Mouse (Mus musculus): Measurements from ENCODE around the gene Gm20696.

Gm20696 gene

DNA sequence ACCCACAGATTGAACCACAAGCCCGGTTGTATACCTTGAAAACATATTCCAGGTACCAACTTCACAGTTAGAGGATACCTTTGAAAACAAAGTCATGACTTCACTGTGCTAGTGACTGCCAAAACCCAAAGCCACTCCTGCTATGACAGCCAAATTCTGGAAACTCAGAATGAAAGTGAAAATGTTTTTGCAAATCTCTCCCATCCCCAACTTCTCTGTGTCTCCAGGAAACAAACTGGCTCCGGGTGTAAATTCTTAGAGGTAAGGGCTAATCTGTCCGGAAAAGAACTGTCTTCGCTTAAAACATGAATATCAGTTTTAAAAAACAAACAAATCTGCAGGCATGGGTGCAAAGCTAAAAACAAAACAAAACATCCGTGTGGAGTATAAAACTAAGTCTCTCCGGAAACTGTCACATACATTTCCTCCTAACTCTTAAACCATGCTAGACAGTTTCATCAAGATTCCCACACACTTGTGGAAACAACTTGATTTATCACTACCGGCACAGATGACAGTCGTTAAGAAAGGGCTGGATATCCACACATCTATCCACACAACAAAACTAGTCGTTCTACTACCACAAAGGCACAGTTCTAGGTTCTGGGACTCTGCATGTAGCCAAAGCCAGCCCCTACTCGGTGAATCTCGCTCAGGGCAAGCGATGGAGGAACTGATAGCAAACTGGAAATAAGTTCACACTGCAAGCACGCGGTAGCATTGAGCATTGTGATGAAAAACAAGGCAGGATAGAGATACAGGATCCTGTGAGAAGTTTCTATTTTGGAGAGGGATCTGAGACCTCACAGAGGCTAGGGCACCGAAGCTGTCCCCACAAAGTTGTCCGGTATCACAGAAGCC is 910 bp downstream of the Gm20696 start:
- no peak for DNase-seq (ENCODE audit: extremely low read depth, insufficient read length, low spot score)

DNA sequence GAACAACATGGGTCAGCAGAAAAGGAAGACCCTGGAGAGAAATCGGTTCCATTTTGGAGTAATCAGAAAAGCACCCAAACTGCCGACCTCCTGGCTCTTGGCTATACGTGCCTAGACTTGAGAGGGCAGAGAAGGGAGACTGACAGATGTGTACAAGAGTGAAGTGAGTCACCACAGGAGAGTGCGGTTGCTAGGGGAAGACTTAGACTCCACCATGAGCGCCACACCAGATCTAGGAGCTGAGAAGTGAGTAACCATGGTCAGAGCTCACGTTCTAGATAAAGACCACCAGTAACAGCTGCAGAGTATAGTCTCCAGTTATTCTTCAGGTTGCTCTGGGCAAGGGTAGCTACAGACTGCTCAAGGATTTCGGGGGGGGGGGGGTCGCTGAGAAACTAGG is 3.4 kb downstream of the Gm20696 start:
- DNase-seq (ENCODE audit: extremely low read depth, insufficient read length, low spot score) = no peak

DNA sequence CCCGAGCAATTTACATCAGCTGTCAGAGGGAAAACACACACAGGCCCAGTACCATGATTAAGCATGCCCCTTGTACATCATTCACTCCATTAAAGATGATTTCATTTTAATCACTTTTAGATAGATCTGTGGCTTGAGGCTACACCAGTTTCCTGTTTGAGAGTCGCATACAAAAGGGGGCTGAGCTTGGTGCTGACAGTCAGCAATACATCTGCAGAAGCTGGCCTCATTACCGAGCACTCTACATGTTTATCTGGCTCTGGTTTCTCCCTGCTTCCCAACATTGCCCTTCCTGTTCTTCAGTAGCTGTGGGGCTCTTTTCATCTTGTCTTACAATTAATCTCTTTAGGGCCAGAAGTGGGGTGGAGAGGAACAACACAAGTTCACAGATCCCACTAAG is 6.2 kb downstream of the Gm20696 start:
- DNase-seq (ENCODE audit: extremely low read depth, insufficient read length, low spot score) = no peak

DNA sequence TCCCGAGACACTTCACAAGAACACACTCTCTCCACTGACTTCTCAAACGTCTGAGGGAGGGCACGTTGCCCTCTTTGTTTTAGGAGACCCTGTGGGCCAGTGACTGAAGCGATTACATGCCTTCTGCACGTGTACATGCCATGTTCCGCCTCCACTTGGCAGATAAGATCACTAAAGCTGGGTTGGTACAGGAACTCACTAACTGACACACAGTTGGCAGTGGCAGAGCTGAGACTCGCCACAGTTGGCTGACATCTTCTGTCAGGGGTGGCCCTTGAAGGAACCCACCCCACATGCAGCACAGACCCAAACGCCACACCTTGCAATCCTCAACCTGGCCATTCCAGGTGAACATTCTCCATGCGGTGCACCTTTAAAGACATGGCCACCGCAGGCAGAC is 8.0 kb downstream of the Gm20696 start:
- DNase-seq (ENCODE audit: extremely low read depth, insufficient read length, low spot score) = no peak

DNA sequence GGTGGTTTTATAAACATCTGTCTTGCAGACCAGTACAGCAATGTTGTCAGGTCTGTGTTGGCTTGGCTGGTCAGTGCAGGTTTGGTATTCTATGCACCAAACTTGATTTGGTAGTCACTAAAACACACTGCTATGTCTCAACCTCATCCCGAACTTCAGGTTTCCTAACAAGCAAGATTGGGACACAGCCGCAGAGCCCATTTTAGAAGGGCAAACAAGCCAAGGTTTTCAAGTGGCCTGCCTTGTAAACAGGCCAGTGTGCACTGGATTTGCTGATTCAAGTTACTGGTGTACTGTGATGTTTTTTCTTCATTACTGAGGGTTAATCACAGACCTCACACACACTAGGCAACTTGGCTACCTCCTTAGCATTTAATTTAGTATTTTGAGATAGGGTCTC is 10.5 kb downstream of the Gm20696 start:
- no peak for DNase-seq (ENCODE audit: extremely low read depth, insufficient read length, low spot score)

DNA sequence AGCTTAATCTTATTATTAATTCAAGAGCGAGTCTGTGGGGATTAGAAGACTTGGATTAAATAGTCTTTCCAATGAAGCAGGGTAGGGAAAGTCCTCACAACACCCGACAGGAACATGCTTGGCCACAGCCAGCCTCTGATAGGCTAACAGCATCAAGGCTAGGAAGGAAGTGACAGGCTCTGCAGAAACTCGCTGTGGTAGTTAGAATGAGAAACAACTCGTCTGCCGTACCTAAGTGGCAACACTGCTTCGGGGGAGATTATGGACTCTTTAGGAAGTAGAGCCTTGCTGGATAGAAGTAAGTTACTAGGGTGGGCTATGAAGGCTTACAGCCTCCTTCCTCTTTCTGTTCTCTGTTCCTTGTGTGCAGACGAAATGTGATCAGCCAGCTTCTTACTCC is 11.1 kb downstream of the Gm20696 start:
- DNase-seq (ENCODE audit: extremely low read depth, insufficient read length, low spot score) = no peak

DNA sequence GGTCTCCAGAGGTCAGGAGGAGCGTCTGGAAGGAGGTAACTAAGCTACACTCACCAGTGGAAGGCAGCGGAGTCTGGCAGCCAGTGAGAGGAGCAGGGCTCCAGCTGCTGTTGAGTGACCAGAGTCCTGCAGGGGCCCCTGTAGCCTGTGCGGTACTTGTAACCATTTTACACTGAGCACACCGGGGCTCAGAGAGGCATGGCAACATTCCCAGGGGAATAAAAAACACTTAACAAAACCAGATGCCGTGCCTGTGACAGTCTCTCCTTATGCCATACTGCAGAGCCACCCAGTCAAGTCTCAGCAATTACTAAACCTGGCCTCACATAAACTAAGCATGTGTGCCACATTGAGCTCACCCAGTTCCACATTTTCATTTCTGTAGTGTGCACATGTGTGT is 12.3 kb downstream of the Gm20696 start:
- no peak for DNase-seq (ENCODE audit: extremely low read depth, insufficient read length, low spot score)

DNA sequence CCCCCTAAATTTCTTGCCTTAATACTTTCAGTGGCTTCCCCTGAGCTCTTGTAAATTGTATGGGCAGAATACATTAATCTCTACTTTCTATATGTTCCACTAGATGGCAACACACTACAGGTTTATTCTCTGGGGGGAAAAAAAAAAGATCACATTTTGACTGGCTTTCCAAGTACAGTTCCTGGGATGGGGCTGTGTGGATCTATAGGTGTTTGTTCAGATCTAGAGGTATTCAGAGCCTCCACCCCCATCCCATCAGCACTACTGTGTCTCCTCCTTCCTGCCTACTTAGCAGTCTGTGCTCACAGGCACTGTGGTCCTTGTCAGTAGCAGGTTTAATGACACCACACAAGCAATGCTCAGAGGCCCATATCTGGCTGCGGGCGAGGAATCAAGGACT is 14.3 kb downstream of the Gm20696 start:
- no peak for DNase-seq (ENCODE audit: extremely low read depth, insufficient read length, low spot score)

DNA sequence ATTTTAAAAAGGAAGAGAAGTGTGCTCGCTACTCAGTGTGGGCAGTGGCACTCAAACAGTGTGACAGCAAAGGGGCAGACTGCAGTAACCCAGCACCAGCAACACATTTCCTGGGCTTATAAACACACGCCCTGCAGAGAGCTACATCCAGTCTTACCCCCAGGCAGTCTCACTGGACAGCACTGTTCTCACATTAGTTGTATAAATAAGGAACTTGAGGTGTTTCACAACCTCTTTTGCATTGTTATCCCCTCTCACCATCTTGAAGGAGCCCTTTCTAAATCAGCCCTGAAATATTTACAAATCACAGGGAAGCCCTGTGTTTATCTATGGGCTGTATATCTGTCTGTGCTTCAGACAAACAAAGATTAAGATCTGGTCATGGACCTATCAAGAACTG is 17.3 kb downstream of the Gm20696 start:
- DNase-seq (ENCODE audit: extremely low read depth, insufficient read length, low spot score) = no peak

DNA sequence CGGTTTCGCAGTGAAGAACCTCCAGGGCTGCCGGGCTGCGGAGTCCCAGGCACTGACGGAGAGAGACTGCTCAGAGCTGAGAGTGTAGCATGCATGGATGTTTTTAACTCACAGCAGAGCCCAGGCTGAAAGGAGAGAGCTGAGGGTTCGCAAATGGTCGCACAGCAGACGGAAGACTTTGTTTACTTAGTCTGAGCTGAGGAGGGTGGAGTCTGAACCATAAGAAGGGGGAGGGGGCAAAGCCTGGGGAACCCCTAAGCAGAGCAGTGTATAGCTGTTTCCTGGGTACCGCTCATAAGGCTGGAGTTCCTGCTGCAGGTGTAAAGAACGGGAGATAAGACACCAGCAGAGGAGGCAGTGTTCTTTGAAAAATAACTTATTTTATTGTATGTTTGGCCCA is 20.3 kb downstream of the Gm20696 start:
- no peak for DNase-seq (ENCODE audit: extremely low read depth, insufficient read length, low spot score)

DNA sequence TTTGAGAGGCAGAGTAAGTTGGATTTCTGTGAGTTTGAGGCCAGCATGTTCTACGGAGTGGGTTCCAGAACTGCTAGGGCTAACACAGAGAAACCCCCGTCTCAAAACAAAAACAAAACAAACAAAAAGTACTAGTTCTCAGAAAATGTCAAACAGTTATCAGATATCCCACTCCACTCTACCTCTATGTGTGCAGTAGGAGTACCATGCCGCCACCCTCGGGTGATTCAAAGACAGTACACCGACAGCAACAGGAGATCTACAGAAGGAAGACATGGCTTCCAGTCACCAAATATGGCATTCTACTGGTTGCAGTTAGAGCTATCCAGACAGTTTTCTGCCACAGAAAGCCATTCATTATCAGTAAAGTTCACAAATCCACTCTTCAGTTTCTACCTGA is 21.7 kb downstream of the Gm20696 start:
- DNase-seq (ENCODE audit: extremely low read depth, insufficient read length, low spot score) = no peak

DNA sequence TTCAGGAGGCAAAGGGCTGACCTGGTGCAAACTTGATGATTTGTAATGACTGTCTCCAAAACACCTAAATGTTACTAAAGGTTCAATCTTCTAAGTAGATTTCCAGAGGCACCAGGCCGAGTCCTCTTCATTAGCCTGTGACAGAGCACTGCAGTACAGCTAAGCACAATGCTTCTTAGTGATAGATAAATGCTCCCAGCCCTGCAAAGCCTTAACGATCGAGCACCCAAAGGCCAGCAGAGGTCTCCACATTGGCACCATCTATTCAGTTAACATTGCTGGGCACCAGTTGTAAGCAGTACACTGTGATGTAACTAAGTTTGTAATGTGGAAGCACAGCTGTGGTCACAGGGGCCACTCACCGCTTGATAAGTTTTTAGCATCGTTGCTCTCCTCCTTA is 22.2 kb downstream of the Gm20696 start:
- DNase-seq (ENCODE audit: extremely low read depth, insufficient read length, low spot score) = no peak

DNA sequence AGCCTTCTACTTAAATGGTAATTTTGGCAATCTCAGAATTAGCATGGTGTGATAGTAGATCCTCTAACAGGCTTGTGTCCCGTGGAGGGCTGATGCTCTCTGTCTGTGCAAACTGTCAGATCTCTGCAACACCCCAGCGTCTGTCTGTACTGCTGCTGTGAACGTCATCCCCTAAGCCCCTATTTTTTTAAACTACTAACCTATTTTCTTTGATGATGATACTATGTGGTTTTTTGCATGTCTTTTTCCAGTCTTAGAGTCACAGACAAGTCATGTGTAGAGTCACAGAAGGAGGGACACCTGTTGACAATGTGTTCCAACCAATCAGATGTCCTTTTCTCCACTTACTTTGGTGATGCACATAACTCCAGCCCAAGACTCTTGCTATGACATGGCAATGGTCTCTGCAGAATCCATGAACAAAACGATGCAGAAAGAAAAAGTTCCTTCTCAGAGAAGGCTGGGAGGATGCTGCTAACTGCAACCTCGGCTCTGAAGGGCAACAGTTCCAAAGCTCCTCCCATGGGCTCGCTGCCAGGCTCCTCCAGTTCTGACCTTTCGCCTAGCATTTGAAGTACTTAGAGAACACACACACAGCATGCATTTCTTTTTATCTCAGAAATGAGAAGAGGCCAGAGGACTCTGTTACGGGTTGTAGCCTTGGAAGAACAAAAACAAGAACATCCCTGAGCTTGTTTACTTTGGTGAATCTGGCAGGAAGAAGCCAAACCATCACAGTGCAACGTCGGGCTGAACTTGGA is 23.0 kb downstream of the Gm20696 start:
- no peak for DNase-seq (ENCODE audit: extremely low read depth, insufficient read length, low spot score)

DNA sequence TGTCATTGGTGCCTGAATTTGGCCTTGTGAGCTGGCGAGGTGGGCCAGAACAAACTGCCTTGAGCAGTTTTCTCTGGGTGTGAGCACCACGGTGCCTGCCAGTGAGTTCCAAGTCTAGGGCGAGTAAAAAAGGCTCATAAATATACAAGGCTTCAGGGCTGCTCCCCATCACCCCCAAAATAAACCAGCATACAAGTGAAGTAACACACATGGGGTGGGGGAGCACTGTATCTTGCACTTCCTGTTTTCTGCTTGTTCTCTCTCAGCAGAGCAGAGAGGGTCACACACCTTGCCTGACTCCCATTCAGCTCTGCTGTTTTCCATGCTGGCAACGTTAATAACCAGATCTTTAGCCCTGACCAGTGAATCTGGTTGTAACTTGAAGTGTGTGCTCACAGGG is 29.1 kb downstream of the Gm20696 start:
- DNase-seq (ENCODE audit: extremely low read depth, insufficient read length, low spot score) = no peak

DNA sequence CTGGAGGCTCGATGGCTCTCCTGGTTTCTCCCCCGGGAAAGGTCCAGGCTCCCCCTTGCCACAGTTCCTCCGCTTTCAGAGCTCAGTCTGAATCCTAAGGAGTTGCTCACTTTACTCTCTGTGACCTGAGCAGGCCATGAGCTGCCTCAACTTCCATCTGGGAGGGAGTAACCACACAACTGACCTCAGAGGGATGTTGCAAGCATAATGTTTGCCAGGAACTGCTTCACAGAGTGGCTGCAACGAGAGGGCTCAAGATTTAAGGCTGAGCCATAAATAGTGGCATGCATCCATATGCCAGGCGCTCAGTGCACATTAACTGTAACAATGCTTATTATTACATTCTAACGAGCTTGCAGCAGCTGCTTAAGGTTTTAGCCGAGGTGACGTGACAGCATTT is 29.8 kb downstream of the Gm20696 start:
- no peak for DNase-seq (ENCODE audit: extremely low read depth, insufficient read length, low spot score)

DNA sequence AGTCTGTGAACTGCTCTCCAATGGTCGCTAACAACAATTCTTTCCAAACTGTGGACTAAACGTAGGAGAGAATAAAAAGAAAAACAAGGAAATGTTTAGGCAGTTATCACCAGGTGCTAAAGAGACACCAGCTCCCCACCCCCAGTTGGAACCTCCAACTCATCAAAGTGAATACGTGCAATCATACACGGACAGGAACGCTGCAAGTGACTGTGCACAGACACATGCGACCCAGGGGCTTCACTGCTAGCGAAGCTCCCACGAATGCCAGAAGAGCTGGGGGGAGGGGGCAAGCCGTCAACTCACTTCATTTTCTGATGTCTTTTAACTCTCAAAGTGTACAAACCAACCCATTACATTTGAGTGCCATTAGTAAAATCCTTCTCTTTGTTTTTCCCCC is 30.5 kb downstream of the Gm20696 start:
- DNase-seq (ENCODE audit: extremely low read depth, insufficient read length, low spot score) = no peak

DNA sequence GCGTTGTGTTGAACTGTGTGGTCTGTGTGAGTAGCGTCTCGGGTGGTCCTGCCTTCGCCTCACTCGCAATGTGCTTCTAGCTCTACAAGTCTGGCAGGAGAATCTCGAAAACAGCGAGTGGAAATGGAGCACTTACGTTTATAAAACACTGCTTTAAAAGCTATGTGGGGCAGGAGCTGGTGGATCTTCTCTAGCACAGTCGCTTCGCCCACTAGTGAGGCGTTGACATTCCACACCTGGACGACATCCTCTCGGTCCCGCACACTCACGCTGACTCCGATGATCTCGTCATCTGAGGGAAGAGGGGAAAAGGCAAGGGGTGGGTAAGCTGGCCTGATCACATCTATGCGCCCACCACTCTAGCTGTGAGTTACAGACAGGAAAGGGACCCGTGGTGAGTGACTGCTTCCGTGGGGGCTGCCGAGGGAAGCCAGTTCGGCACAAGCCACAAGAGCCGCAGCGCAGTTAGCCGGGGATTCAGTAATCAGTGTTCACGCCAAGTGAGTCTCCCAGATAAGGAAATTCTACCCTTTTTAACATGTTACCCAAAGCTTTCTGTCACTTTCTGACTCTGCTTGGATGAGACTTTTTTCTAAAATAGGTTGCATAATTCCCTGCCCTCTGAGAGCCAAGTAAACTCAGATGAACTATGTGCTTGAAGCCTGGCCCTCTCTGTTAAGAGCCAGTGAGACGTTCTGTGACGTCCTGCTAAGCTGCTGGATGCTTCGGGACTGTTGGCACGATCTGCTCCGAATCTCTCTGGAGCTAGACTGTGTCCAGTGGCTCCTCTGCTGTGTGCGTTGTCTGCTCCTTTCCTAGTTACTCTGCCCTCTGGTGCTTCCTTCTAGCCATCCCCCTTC is 34.2 kb downstream of the Gm20696 start:
- no peak for DNase-seq (ENCODE audit: extremely low read depth, insufficient read length, low spot score)

DNA sequence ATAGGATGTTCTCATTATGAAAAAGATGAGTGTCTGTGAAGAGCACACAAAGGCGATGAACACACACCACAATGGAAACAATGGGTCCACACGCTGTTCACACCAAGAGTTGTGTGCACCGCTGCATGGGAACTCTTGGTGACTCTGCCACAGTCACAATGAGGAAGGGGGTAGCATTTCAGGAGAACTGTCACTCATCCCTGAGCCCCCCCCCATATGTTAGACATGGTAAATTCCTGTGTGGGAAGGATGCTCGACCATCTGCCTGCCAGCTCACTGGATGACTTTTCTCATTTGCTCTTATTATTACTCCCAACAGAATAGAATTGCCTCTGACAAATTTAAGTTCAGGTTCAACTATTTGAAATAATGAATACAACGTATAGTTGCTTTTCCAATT is 35.0 kb downstream of the Gm20696 start:
- DNase-seq (ENCODE audit: extremely low read depth, insufficient read length, low spot score) = no peak

DNA sequence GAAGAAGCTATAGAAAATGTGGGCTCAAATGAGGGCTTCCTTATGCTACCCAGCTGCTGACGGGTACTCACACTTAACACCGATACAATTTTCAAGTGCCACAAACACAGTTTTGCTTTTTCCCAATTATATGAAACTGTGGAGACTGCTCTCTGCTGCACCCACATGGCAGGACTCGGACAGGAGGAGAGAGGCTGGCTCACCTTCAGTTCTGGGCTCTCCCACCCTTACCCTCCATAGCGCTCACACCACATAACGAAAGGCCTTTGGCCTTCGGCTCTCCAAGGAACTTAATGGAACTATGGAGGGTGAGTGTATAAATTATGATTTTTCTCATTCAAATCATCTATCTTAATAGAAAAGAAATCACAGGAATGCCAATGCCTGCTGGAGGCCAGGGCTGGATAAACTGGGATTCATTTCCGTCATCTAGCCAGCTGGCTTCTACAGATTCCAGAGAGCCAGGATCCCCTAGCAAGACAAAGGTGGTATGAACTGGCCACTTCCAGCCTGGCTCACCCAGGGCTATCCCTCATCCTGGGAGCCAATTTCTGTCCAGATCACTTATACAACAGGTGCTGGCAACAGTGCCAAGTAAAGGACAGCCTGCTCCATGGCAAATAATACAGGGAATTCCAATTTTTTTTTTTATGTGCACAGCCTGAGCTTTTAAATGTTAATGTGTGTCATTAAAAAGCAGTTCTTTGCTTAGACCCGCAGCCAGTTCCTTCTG is 36.7 kb downstream of the Gm20696 start:
- DNase-seq (ENCODE audit: extremely low read depth, insufficient read length, low spot score) = no peak

DNA sequence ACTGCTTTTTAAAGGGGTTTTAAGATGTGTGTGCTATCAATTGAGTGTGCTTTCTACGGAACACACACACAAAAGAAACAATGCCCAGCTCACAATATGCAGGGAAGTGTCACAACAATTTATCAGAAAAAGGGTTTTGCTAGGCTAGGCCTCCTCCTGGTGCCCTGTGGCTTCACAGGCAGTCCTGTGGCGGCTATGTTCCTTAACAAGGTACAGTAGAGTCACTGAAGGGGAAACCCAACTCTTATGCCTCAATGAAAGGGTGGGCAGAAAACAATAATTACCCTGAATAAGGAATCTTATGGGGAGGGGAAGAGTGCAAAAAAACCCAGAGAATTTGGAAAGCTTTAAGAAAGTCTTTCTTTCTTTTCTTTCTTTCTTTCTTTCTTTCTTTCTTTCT is 40.2 kb downstream of the Gm20696 start:
- no peak for DNase-seq (ENCODE audit: extremely low read depth, insufficient read length, low spot score)

DNA sequence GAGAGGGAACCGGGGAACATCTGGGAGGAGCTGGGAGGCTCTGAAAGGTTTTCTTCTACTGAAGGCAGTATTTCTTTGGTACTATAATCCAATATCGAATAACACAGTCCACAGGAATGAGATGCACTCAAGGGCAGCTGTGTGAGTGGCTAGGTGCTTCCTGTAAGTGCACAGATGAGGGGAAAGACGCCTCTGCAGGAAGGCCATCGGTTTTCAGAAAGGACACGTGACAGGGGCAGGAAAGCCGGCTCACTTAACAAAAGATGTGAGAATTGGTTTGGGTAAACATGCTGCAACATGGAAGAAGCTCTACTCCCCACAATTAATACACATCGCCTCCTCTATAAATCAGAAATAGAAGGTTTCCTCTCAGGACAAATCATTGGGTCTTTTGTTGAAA is 40.8 kb downstream of the Gm20696 start:
- no peak for DNase-seq (ENCODE audit: extremely low read depth, insufficient read length, low spot score)
